Mouse (Mus musculus): ENCODE results near the gene Armc12.

GRCm38 (mm10) chr17:28565181-28565580, 34.6 kb downstream of the Armc12 start:
- TF ChIP-seq CTCF (conservative IDR thresholded peaks at IDR 0.05; ENCODE audit: low read length): no peak
- TF ChIP-seq NANOG (IDR thresholded peaks at IDR 0.05; ENCODE audit: borderline replicate concordance, low read length): no peak

All from E14TG2a.4 (cell line).